Mouse (Mus musculus): ENCODE results near the gene Trabd. TPM values are rescaled to one million over a fixed set of nuclear protein-coding genes. Genes with fewer than 3 reads are reported as not detected.

Trabd gene
- total and polyA plus RNA-seq, 3 experiments: 39.2 to 74.7 (median 49.5) TPM

- H3K36me3 ChIP-seq (replicated peaks in 1 of 2; ENCODE audit: control insufficient read depth in 1 of 2, insufficient read depth in 1 of 2, low read length in 1 of 2): peaks cover 95 to 98% of the 10 kb centered on the region in 2 experiments
- no peaks in the 10 kb centered on the region for H3K27me3 ChIP-seq (replicated peaks)
- no peaks in the 10 kb centered on the region for H3K9me3 ChIP-seq (replicated peaks; ENCODE audit: low read length)
- no peak for DNase-seq (ENCODE audit: extremely low read depth)
- no peaks in the 10 kb centered on the region for H3K4me1 ChIP-seq (ENCODE audit: control insufficient read depth in 1 of 2, insufficient read depth in 2 of 2)
- in situ Hi-C loops (cut with MboI; ENCODE audit: low pct_ligation_motif_present, low pct_unique_long_range_greater_than_20kb, low sequenced_read_pairs): no loop called here
- TF ChIP-seq USF2 (conservative IDR thresholded peaks at IDR 0.05; ENCODE audit: low read depth, low read length): no peak
- no peak for TF ChIP-seq MYC (IDR thresholded peaks at IDR 0.05; ENCODE audit: low read depth, low read length)
- TF ChIP-seq BHLHE40 (IDR thresholded peaks at IDR 0.05; ENCODE audit: low read depth, low read length): no peak
- TF ChIP-seq NRF1 (IDR thresholded peaks at IDR 0.05; ENCODE audit: low read depth, low read length): no peak
- no peak for TF ChIP-seq JUN (IDR thresholded peaks at IDR 0.05; ENCODE audit: insufficient read depth, low read depth, low read length)
- no peak for TF ChIP-seq CTCF (conservative IDR thresholded peaks at IDR 0.05 in 1 of 2, IDR thresholded peaks at IDR 0.05 in 1 of 2; ENCODE audit: low read depth in 2 of 2, low read length in 2 of 2)
- H3K9ac ChIP-seq (ENCODE audit: insufficient read depth, low read depth): no peak overlapping the region
- dilution Hi-C loops (cut with MboI; ENCODE audit: extremely low pct_ligation_motif_present, extremely low pct_unique_long_range_greater_than_20kb, low sequenced_read_pairs): no loop called here
- H3K4me2 ChIP-seq (ENCODE audit: insufficient read depth, low read depth, poor library complexity, severe bottlenecking): no peak overlapping the region
- H3K27ac ChIP-seq (ENCODE audit: insufficient read depth, low read depth): no peak overlapping the region
- no peaks in the 10 kb centered on the region for H3K79me2 ChIP-seq (replicated peaks; ENCODE audit: control insufficient read depth, extremely low read depth, insufficient read depth, poor library complexity, severe bottlenecking)
- no peak overlapping the region for H3K4me3 ChIP-seq (replicated peaks in 1 of 3; ENCODE audit: low read depth in 2 of 3, low read length in 2 of 3, poor library complexity in 1 of 3)
Observed at GRCm38 (mm10) chr15:89098616-89099015, 23.7 kb downstream of the Trabd start.

- Histone ChIP-seq H3K79me2 (replicated peaks; ENCODE audit: control insufficient read depth, extremely low read depth, insufficient read depth, poor library complexity, severe bottlenecking) (no peaks in the 10 kb centered on the region), H3K4me3 (replicated peaks in 1 of 3; ENCODE audit: low read depth in 2 of 3, low read length in 2 of 3, poor library complexity in 1 of 3) (no peak overlapping the region), H3K4me1 (ENCODE audit: control insufficient read depth in 1 of 2, insufficient read depth in 2 of 2) (no peaks in the 10 kb centered on the region), H3K4me2 (ENCODE audit: insufficient read depth, low read depth, poor library complexity, severe bottlenecking) (no peak overlapping the region), H3K27me3 (replicated peaks) (no peaks in the 10 kb centered on the region), H3K9ac (ENCODE audit: insufficient read depth, low read depth) (no peak overlapping the region), H3K36me3 (replicated peaks in 1 of 2; ENCODE audit: control insufficient read depth in 1 of 2, insufficient read depth in 1 of 2, low read length in 1 of 2) (peaks cover 93 to 98% of the 10 kb centered on the region in 2 experiments), H3K9me3 (replicated peaks; ENCODE audit: low read length) (no peaks in the 10 kb centered on the region), H3K27ac (ENCODE audit: insufficient read depth, low read depth) (no peak overlapping the region)
- dilution Hi-C loops (cut with MboI; ENCODE audit: extremely low pct_ligation_motif_present, extremely low pct_unique_long_range_greater_than_20kb, low sequenced_read_pairs) (no loop called here), in situ Hi-C loops (cut with MboI; ENCODE audit: low pct_ligation_motif_present, low pct_unique_long_range_greater_than_20kb, low sequenced_read_pairs) (loop anchor here (25.0 kb wide), 1 partner anchor 261 kb away; the partner anchor contains the start of genes Lmf2, Ncaph2 and Sco2)
- no peak for DNase-seq (ENCODE audit: extremely low read depth)
- TF ChIP-seq ETS1 (conservative IDR thresholded peaks at IDR 0.05; ENCODE audit: low read depth, low read length): no peak
- no peak for TF ChIP-seq ZNF384 (IDR thresholded peaks at IDR 0.05; ENCODE audit: low read depth, low read length)
- no peak for TF ChIP-seq MXI1 (IDR thresholded peaks at IDR 0.05; ENCODE audit: low read depth, low read length)
Observed at GRCm38 (mm10) chr15:89100823-89101222, 25.9 kb downstream of the Trabd start.

DNA sequence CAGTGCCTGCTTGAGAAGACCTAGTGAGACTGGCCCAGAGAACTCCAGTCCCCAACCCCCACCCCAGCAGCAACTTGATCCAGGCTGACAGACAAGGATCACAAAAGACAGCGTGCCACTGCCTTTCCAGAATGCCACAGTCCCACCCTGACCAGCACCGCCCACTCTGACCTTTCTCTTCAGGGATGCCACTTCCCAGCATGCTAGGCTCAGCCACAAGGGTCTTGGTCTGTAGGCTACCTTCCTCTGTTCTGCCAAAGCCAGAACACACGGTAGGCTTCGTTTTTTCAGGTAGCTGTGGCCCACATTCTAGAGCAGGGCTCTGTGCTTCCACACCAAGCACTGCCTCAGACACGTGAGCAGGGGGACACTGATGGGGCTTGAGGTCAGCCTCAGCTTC is 27.7 kb downstream of the Trabd start:
- Histone ChIP-seq H3K4me1 (ENCODE audit: control insufficient read depth in 1 of 2, insufficient read depth in 2 of 2) (no peaks in the 10 kb centered on the region), H3K27ac (ENCODE audit: insufficient read depth, low read depth) (no peak overlapping the region), H3K4me2 (ENCODE audit: insufficient read depth, low read depth, poor library complexity, severe bottlenecking) (no peak overlapping the region), H3K36me3 (replicated peaks in 1 of 2; ENCODE audit: control insufficient read depth in 1 of 2, insufficient read depth in 1 of 2, low read length in 1 of 2) (peaks cover 92 to 98% of the 10 kb centered on the region in 2 experiments), H3K9me3 (replicated peaks; ENCODE audit: low read length) (no peaks in the 10 kb centered on the region), H3K27me3 (replicated peaks) (no peaks in the 10 kb centered on the region), H3K4me3 (replicated peaks in 1 of 3; ENCODE audit: low read depth in 2 of 3, low read length in 2 of 3, poor library complexity in 1 of 3) (no peak overlapping the region), H3K79me2 (replicated peaks; ENCODE audit: control insufficient read depth, extremely low read depth, insufficient read depth, poor library complexity, severe bottlenecking) (no peaks in the 10 kb centered on the region), H3K9ac (ENCODE audit: insufficient read depth, low read depth) (no peak overlapping the region)
- DNase-seq (ENCODE audit: extremely low read depth): no peak
- in situ Hi-C loops (cut with MboI; ENCODE audit: low pct_ligation_motif_present, low pct_unique_long_range_greater_than_20kb, low sequenced_read_pairs) (loop anchor here (25.0 kb wide), 1 partner anchor 260 kb away; the partner anchor contains the start of genes Lmf2, Ncaph2 and Sco2), dilution Hi-C loops (cut with MboI; ENCODE audit: extremely low pct_ligation_motif_present, extremely low pct_unique_long_range_greater_than_20kb, low sequenced_read_pairs) (no loop called here)
- TF ChIP-seq ETS1 (conservative IDR thresholded peaks at IDR 0.05; ENCODE audit: low read depth, low read length) (no peak), ZC3H11A (IDR thresholded peaks at IDR 0.05; ENCODE audit: low read depth, low read length) (no peak), USF1 (IDR thresholded peaks at IDR 0.05; ENCODE audit: low read depth, low read length) (no peak), UBTF (IDR thresholded peaks at IDR 0.05; ENCODE audit: low read depth, low read length) (no peak), CTCF (conservative IDR thresholded peaks at IDR 0.05 in 1 of 2, IDR thresholded peaks at IDR 0.05 in 1 of 2; ENCODE audit: low read depth in 2 of 2, low read length in 2 of 2) (no peak), KAT2A (IDR thresholded peaks at IDR 0.05; ENCODE audit: insufficient replicate concordance, low read length) (no peak)

Data from CH12.LX (cell line).